Mouse (Mus musculus) kidney, postnatal 14 days (tissue): ENCODE measurements around the gene E2f7.

ENCODE experiments used
- DNase-seq: peaks from one replicate; pipeline ENCODE4 v3.0.0; 2022; ENCODE audit warnings: mixed read lengths

The E2f7 gene

GRCm38 (mm10) chr10:110781772-110782171 lies 36.5 kb downstream of the E2f7 start:
- DNase-seq = no peak

GRCm38 (mm10) chr10:110782655-110783054 lies 37.4 kb downstream of the E2f7 start:
- DNase-seq = no peak

GRCm38 (mm10) chr10:110788049-110788752 lies 43.0 kb downstream of the E2f7 start:
- DNase-seq = no peak

GRCm38 (mm10) chr10:110789683-110790082 lies 44.4 kb downstream of the E2f7 start:
- DNase-seq = no peak

GRCm38 (mm10) chr10:110793150-110793787 lies 48.0 kb downstream of the E2f7 start:
- no peak for DNase-seq

GRCm38 (mm10) chr10:110794564-110795205 lies 49.4 kb downstream of the E2f7 start:
- DNase-seq = peak; percentile 52

- no peak for DNase-seq
These were observed 50.1 kb downstream of the E2f7 start for GRCm38 (mm10) chr10:110795206-110795796.

- no peak for DNase-seq
These were observed 56.1 kb downstream of the E2f7 start for GRCm38 (mm10) chr10:110801296-110801695.

- DNase-seq = no peak
These were observed 59.2 kb downstream of the E2f7 start for GRCm38 (mm10) chr10:110804279-110805024.

- DNase-seq = peak; percentile 49
These were observed 59.9 kb downstream of the E2f7 start for GRCm38 (mm10) chr10:110805025-110805740.

GRCm38 (mm10) chr10:110806471-110806870 lies 61.2 kb downstream of the E2f7 start:
- no peak for DNase-seq

GRCm38 (mm10) chr10:110810528-110810927 lies 65.3 kb downstream of the E2f7 start:
- no peak for DNase-seq

- DNase-seq = peak; percentile 21
These were observed 66.1 kb downstream of the E2f7 start for GRCm38 (mm10) chr10:110811209-110811861.

GRCm38 (mm10) chr10:110811862-110812225 lies 66.6 kb downstream of the E2f7 start:
- DNase-seq = peak; percentile 34

- no peak for DNase-seq
These were observed 75.9 kb downstream of the E2f7 start for GRCm38 (mm10) chr10:110821139-110821538.

GRCm38 (mm10) chr10:110821692-110822091 lies 76.5 kb downstream of the E2f7 start:
- DNase-seq = no peak

GRCm38 (mm10) chr10:110832336-110832735 lies 87.1 kb downstream of the E2f7 start:
- DNase-seq = no peak

GRCm38 (mm10) chr10:110835115-110835806 lies 90.0 kb downstream of the E2f7 start:
- DNase-seq = no peak
